Mouse (Mus musculus) frontal cortex, adult 2 months (tissue): Measurements from ENCODE around the gene Tekt3. TPM values are rescaled to one million over a fixed set of nuclear protein-coding genes. Genes with fewer than 3 reads are reported as not detected.
A peak's percentile ranks its signal among the peaks of the same experiment; 100 is the strongest.

Experiments
- DNase-seq, 2 experiments: peaks; one replicate each; pipeline ENCODE4 v3.0.0; 2022; ENCODE audit warnings: low spot score in 1 of 2; ENCODE audit errors: extremely low spot score in 1 of 2
- polyA plus RNA-seq: library from polyadenylated mRNA; depleted of rRNA; stranded (reverse); fragments of >200 nt; gene quantifications from 2 replicates; pipeline ENCODE4 v1.2.3, GENCODE M21; 2012; rRNA removed

Tekt3 gene
- not detected in 2 replicates for polyA plus RNA-seq

- DNase-seq = no peak
Observed at GRCm38 (mm10) chr11:63061446-63061845, at the start of gene Tekt3. Tekt3 (plus strand) TSS chr11:63061654.

DNA sequence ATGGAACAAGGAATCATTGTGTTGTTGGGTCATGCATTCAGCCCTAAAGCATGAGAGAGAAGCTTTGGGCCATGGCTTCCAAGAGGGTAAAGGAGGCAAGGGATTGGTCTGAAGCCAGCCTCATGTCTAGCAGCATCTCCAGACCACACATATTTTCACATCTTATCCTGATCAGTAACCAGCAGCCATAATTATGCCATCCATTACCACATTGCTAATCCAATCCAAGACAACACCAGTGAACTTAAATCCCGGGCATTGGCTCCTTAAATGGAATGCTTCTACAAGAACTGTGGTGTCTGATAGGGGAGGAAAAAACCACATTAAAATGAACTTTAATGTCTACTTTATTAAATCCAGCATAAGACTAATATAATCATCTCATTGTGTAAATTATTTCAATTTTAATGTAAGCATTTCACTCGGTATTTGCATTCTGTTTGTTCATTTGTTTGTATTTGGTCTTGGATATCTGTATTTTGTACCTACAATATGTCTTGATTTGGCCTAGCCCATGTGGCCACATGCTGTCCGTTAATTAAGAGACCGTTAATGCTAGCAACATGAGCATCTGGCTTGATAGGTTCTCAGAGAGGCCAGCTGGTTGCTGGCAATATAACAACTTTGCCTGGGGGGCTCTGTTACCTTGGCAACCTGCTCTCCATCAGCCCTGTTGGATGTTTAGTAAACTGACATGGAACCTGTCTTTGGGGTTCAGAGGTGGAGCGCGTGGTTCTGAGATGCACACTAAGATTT lies 43.9 kb upstream of the Tekt3 start:
- no peak for DNase-seq

DNA sequence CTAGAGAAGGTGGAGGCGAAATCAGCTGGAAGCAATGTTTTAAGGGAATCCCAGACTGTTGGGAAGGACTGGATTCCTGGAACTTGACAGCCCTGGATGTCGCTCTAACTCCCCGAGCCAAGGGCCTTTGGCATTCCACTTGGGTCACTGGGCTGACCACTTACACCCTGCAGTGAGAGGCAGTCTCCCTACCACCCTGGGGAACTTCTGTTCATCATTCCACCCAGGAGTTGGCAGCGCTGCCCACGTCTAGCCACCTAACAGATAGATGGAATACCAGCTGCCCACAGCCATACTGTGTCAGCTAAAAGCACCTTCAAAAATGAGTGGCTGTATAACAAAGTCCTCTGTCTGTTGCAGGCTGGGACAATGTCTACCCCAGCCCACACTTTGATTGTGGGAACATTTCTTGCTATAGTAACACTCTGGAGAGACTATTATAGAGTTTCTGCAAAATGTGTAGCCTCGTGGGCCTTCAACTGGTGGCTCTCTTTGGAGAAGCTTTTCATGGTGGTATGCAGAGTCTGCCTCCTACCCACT lies 43.3 kb upstream of the Tekt3 start:
- no peak for DNase-seq

DNA sequence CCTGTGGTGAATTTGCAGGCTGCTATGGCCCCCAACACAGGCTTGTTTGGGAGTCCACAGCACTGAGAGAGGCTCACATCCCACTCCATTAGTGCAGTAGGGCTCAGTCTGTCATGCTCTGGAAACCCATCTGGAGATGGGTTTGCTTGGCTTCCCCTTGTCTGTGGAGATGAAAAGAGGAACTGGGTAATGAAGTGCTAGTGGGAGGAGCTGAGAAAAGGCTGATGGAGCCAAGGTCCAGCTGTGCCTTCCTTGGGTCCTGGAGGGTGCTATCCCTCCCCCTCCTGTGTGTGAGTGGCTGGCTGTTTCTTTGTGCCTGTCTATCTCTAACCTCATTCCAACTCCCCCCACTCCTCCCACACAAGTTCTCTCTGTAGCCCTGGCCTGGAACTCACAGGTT lies 40.8 kb upstream of the Tekt3 start:
- no peak for DNase-seq

GRCm38 (mm10) chr11:63021141-63021806 lies 40.2 kb upstream of the Tekt3 start:
- DNase-seq = no peak

DNA sequence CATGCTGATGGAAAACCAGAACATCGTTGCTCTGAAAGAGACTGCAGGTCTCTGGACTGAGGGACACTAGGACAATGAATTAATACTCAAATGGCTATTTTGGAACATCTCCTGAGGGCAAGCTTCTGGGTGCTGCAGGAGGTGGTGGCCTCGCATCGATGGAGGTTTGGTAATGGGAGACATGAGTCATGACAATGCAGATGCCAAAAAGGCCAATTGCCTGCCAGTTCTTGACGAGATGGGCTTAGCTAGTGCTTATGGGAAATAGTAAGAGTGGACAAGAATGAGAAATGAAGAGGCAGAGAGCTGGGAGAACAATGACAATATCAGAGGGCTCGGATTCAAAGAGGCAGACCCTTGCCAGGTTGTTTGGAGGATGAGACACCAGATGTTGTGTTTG lies 38.0 kb upstream of the Tekt3 start:
- no peak for DNase-seq

- no peak for DNase-seq
Observed at GRCm38 (mm10) chr11:63024136-63024535, 37.3 kb upstream of the Tekt3 start.

DNA sequence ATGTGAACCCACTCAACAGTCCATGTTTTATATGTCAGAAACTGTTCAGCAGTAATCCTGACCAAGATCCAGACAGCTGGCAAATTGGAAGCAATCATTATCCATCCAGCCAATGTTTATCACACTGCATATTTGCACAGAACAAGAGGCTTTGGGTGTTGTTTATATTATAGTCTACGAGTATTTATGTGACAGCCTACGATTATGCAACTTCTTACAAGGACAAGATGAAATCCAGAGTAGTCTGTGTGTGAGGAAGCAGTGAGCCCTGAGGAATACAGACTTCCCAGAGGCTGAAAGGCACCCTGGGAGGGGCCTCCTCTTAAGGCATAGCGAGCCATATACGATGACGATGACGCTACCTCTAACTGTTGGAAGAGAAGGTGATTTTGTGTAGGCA lies 36.0 kb upstream of the Tekt3 start:
- no peak for DNase-seq

DNA sequence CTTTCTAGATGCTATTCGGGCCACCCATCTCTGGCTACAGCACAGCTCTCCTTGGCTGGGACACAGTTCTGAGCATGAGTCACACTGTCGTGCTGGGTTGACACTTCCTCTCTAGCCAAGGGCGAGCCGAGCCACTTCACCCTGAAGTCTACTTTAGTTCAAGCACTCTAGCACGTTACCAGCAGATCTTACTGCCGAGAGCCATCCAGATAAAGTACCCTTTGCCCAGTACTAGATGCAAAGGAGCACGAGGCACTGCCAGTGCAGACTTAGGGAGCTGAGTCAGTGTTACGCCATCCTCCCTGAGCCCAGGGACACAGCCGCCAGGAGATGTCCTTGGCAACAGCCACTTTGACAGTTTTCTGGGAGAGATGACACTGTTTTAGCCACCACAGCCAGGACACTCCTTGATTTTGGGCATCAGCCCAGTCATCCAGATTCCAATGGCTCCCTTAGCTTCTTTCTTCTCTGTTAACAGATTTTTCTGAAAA lies 34.8 kb upstream of the Tekt3 start:
- peak in 1 of 2 experiments; percentile 51 for DNase-seq

DNA sequence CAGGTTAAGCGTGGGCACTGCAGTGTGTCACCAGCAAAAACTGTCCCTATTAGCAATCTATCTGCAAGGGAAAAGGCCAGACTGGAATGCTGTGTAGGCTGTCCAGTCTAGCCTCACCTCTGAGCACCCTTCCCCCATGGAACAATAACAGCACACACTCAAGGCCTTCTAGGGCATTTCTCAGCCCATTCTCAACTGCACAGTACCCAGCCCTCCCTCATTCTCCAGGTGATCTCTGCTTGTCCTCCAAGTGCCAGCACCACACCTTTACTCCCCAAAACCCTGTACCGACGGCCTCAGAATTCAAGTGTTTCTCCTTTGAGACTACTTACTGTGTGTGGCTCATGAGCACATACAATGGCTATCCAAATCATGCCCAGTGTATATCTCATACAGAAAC lies 33.3 kb upstream of the Tekt3 start:
- DNase-seq = no peak

DNA sequence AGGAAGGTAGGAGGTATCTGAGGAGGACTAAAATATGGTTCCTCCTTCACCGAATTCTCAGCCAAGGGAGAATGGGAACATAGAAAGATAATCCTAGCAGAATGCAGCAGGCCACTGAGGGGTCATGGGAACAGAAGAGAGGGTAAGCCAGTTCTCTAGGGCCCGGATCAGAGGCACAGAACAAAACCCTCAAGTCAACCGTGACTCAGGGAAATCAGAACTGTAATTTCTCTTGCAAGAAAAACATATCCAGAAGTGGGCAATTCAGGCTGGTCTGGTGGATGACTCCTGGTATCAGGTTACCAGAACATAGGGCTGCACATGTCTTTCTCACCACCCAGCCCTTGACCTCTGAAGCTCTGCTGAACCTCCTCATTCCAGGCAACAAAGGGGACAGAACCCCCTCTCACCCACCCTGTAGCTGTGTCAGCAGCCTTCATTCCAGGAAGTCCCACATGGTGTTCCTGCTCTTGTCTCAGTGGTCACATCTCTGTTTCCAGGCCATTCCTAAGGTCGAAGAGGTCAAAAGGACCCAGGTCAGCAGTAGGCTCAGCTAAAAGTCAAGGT lies 32.2 kb upstream of the Tekt3 start:
- DNase-seq = no peak

GRCm38 (mm10) chr11:63029721-63030120 lies 31.7 kb upstream of the Tekt3 start:
- DNase-seq = no peak

DNA sequence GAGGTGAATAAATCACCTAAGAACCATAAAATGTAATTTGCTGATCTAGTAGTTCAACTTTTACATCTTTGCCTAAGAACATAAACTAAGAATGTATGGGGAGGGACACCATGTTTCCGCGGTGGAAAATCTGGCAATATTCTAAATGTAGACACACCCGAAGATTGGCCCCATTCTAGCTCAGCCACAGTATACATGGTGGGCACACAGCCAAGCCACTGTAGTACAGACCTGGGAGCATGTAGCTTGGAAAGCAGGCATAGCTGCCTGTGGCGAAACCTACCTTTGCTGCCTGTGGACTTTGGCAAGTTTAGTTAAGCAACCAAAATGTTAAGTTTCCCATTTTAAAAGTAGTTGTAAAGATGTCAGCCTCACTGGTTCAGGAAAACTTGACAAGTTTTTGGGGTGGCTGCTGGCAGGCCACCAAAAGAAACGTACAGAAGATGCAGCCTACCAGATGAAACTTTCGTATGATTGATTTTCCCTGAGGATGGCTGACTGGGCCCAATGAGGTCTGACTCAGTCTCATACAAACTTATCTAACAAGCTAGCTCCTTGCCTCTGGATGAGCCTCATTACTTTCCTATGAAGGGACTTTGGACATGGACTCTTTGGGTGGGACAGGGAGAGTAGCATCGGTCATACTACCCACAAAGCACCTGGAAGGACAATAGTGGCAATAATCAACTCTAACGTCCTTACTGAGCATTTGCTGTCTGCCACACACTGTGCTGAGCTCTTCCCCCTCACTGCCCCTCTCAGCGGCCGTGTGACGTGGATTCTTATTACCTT lies 25.8 kb upstream of the Tekt3 start:
- no peak for DNase-seq

GRCm38 (mm10) chr11:63040002-63040661 lies 21.3 kb upstream of the Tekt3 start:
- DNase-seq = no peak

GRCm38 (mm10) chr11:63045771-63046170 lies 15.7 kb upstream of the Tekt3 start:
- no peak for DNase-seq

DNA sequence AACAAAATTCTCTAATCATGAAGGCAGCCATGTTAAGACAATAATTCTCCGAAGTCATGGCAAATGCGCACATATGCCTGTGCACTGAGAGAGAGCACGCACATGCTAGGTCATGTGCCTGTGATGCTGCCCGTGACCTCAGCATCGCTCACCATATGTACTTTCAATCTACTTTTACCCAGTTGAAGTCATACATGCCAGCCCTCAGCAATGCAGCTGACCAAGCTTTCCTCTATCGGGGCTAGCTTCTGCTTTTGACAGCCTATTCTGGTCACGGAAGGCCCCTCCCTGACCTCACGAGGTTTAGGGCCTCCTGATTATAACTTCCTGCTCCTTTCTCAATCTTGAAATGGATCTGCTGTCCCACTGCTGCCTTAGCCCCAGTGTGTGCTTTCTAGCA lies 15.1 kb upstream of the Tekt3 start:
- DNase-seq = no peak

- DNase-seq = no peak
Observed at GRCm38 (mm10) chr11:63050362-63050932, 11.0 kb upstream of the Tekt3 start.

- DNase-seq = no peak
Observed at GRCm38 (mm10) chr11:63051041-63051440, 10.4 kb upstream of the Tekt3 start.

DNA sequence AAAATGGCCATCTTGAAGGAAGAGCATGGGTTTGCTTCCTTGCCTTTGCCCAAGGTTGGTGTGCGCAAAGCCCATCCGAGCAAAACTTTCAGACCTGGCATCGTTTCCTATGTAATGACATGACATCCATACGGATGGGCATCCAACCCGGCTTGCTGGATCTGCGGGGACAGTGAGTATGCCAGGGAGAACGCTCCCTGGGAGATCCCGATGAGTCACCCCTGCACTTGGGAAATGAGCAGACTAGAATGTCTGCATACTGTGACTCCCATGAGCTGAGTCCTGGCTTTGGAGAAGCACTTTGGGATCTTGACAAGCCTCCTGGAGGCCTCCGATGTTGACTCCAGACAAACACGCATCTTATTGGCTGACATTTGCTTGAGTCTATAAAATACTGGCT lies 9.5 kb upstream of the Tekt3 start:
- DNase-seq = no peak

DNA sequence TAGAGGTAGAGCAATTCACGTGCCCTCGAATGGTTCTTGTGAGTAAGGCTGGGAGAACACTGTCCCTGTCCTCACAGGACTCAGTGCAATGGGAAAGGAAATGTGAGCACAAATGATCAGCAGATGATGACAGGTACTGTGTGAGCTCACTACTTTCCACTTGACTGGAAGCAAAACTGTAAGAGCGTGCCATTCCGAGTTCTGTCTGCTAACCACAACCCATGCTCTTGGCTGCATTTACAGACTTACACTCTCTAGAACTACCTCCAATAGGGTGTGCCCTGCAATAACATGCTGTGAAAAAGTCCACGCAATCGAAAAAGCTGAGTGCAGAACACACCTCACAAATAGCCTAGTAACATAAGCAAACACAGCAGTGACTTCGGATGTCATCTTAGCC lies 5.9 kb upstream of the Tekt3 start:
- no peak for DNase-seq
